Mouse (Mus musculus): ENCODE measurements around the gene Fcgrt. TPM values are rescaled to one million over a fixed set of nuclear protein-coding genes. Genes with fewer than 3 reads are reported as not detected.
A peak's percentile ranks its signal among the peaks of the same experiment; 100 is the strongest.
"Not testable (repeated sequence)": the region's sequence is repeated elsewhere in the genome, so short reads cannot be mapped to it uniquely, and the experiment has no call there.

Fcgrt gene
- polyA plus RNA-seq, 1 experiment from 2014 or later, result 43.6 TPM

GRCm38 (mm10) chr7:45129318-45129717 lies 25.7 kb upstream of the Fcgrt start:
- ATAC-seq (ENCODE audit: insufficient read depth), result peak; percentile 3
- peaks cover 35% of the 10 kb centered on the region for H3K36me3 ChIP-seq (replicated peaks)
- peak overlapping the region; percentile 91 for H3K27ac ChIP-seq (replicated peaks)
- no peaks in the 10 kb centered on the region for H3K9me3 ChIP-seq (replicated peaks)
- H3K9ac ChIP-seq, result peak overlapping the region; percentile 74
- H3K27me3 ChIP-seq, result no peaks in the 10 kb centered on the region
- WGBS (ENCODE audit: insufficient replicate concordance), result under 1% methylated on average over 17 of the region's 17 CpGs
- peak overlapping the region; percentile 94 for H3K4me2 ChIP-seq
- H3K4me3 ChIP-seq (replicated peaks), result peak overlapping the region; percentile 89
- peaks cover 57% of the 10 kb centered on the region for H3K4me1 ChIP-seq (replicated peaks)

GRCm38 (mm10) chr7:45128624-45129246 lies 25.1 kb upstream of the Fcgrt start, which contains the start of gene Rpl13a:
Rpl13a (minus strand) TSS chr7:45128761.
- WGBS (ENCODE audit: insufficient replicate concordance), result under 1% methylated on average over 47 of the region's 48 CpGs
- Histone ChIP-seq H3K27ac (replicated peaks) (peak within 1 kb of the TSS; percentile 91), H3K9ac (peak within 1 kb of the TSS; percentile 92), H3K4me2 (peak within 1 kb of the TSS; percentile 94), H3K27me3 (no peaks in the 10 kb centered on the region), H3K4me1 (replicated peaks) (peaks cover 51% of the 10 kb centered on the region), H3K36me3 (replicated peaks) (peaks cover 35% of the 10 kb centered on the region), H3K4me3 (replicated peaks) (peak within 1 kb of the TSS; percentile 89), H3K9me3 (replicated peaks) (no peaks in the 10 kb centered on the region)
- peak; percentile 82 for ATAC-seq (ENCODE audit: insufficient read depth)

- peaks cover 59% of the 10 kb centered on the region for H3K4me1 ChIP-seq (replicated peaks)
- H3K4me3 ChIP-seq (replicated peaks), result peak overlapping the region; percentile 89
- H3K27me3 ChIP-seq, result no peaks in the 10 kb centered on the region
- no peaks in the 10 kb centered on the region for H3K9me3 ChIP-seq (replicated peaks)
- peak overlapping the region; percentile 92 for H3K9ac ChIP-seq
- H3K36me3 ChIP-seq (replicated peaks), result peaks cover 35% of the 10 kb centered on the region
- ATAC-seq (ENCODE audit: insufficient read depth), result no peak
- H3K27ac ChIP-seq (replicated peaks), result peak overlapping the region; percentile 87
- 0% methylated on average over 6 of the region's 6 CpGs for WGBS (ENCODE audit: insufficient replicate concordance)
- peak overlapping the region; percentile 88 for H3K4me2 ChIP-seq
Measured at GRCm38 (mm10) chr7:45127700-45128224, 24.1 kb upstream of the Fcgrt start.

GRCm38 (mm10) chr7:45126844-45127699 lies 23.4 kb upstream of the Fcgrt start:
- H3K27ac ChIP-seq (replicated peaks), result peak overlapping the region; percentile 87
- peak overlapping the region; percentile 88 for H3K4me2 ChIP-seq
- H3K36me3 ChIP-seq (replicated peaks), result peaks cover 42% of the 10 kb centered on the region
- H3K27me3 ChIP-seq, result no peaks in the 10 kb centered on the region
- 9% methylated on average over 21 of the region's 21 CpGs for WGBS (ENCODE audit: insufficient replicate concordance)
- H3K4me3 ChIP-seq (replicated peaks), result peak overlapping the region; percentile 89
- peak overlapping the region; percentile 92 for H3K9ac ChIP-seq
- H3K4me1 ChIP-seq (replicated peaks), result peaks cover 66% of the 10 kb centered on the region
- no peak for ATAC-seq (ENCODE audit: insufficient read depth)
- no peaks in the 10 kb centered on the region for H3K9me3 ChIP-seq (replicated peaks)

- Histone ChIP-seq H3K27me3 (no peaks in the 10 kb centered on the region), H3K9me3 (replicated peaks) (no peaks in the 10 kb centered on the region), H3K4me1 (replicated peaks) (peaks cover 74% of the 10 kb centered on the region), H3K27ac (replicated peaks) (peak overlapping the region; percentile 87), H3K4me2 (peak overlapping the region; percentile 88), H3K36me3 (replicated peaks) (peaks cover 49% of the 10 kb centered on the region), H3K4me3 (replicated peaks) (peak overlapping the region; percentile 89), H3K9ac (peak overlapping the region; percentile 92)
- ATAC-seq (ENCODE audit: insufficient read depth), result no peak
- WGBS (ENCODE audit: insufficient replicate concordance), result 50% methylated on average over 17 of the region's 17 CpGs
Measured at GRCm38 (mm10) chr7:45126147-45126843, 22.6 kb upstream of the Fcgrt start.

- peak overlapping the region; percentile 89; the same call in 1 of the 2 replicates for H3K4me3 ChIP-seq (replicated peaks)
- peaks cover 56% of the 10 kb centered on the region for H3K36me3 ChIP-seq (replicated peaks)
- not testable (repeated sequence) for ATAC-seq (ENCODE audit: insufficient read depth); H3K9ac ChIP-seq; H3K9me3 ChIP-seq (replicated peaks); H3K27me3 ChIP-seq
- 57% methylated on average over 5 of the region's 5 CpGs for WGBS (ENCODE audit: insufficient replicate concordance)
- H3K4me1 ChIP-seq (replicated peaks), result peaks cover 80% of the 10 kb centered on the region
- H3K4me2 ChIP-seq, result peak overlapping the region; percentile 88
- peak overlapping the region; percentile 87 for H3K27ac ChIP-seq (replicated peaks)
Measured at GRCm38 (mm10) chr7:45125649-45126048, 22.0 kb upstream of the Fcgrt start.

- Histone ChIP-seq H3K36me3 (replicated peaks) (peaks cover 61% of the 10 kb centered on the region), H3K4me3 (replicated peaks) (0 out of 2 replicates have a peak overlapping the region, but pooled peaks have one; percentile 83), H3K4me1 (replicated peaks) (peaks cover 81% of the 10 kb centered on the region), H3K9me3 (replicated peaks) (no peaks in the 10 kb centered on the region), H3K9ac (no peak overlapping the region), H3K27ac (replicated peaks) (peak overlapping the region; percentile 87), H3K4me2 (peak overlapping the region; percentile 88), H3K27me3 (no peaks in the 10 kb centered on the region)
- WGBS (ENCODE audit: insufficient replicate concordance), result 19% methylated on average over 7 of the region's 7 CpGs
- no peak for ATAC-seq (ENCODE audit: insufficient read depth)
Measured at GRCm38 (mm10) chr7:45125144-45125600, 21.5 kb upstream of the Fcgrt start.

GRCm38 (mm10) chr7:45124224-45125143 lies 20.8 kb upstream of the Fcgrt start, which contains the start of gene Rps11:
Rps11 (minus strand) TSS chr7:45124439.
- peak; percentile 77 for ATAC-seq (ENCODE audit: insufficient read depth)
- peaks cover 81% of the 10 kb centered on the region for H3K4me1 ChIP-seq (replicated peaks)
- no peaks in the 10 kb centered on the region for H3K27me3 ChIP-seq
- H3K36me3 ChIP-seq (replicated peaks), result peaks cover 67% of the 10 kb centered on the region
- no peaks in the 10 kb centered on the region for H3K9me3 ChIP-seq (replicated peaks)
- peak within 1 kb of the TSS; percentile 87 for H3K27ac ChIP-seq (replicated peaks)
- H3K9ac ChIP-seq, result peak within 1 kb of the TSS; percentile 87
- H3K4me3 ChIP-seq (replicated peaks), result peak within 1 kb of the TSS; percentile 83
- H3K4me2 ChIP-seq, result peak within 1 kb of the TSS; percentile 88
- WGBS (ENCODE audit: insufficient replicate concordance), result under 1% methylated on average over 59 of the region's 59 CpGs

- Histone ChIP-seq H3K27me3 (no peaks in the 10 kb centered on the region), H3K4me2 (peak overlapping the region; percentile 88), H3K9ac (peak overlapping the region; percentile 87), H3K4me3 (replicated peaks) (peak overlapping the region; percentile 83), H3K27ac (replicated peaks) (peak overlapping the region; percentile 82), H3K9me3 (replicated peaks) (no peaks in the 10 kb centered on the region), H3K36me3 (replicated peaks) (peaks cover 74% of the 10 kb centered on the region), H3K4me1 (replicated peaks) (peaks cover 84% of the 10 kb centered on the region)
- ATAC-seq (ENCODE audit: insufficient read depth), result no peak
- 9% methylated on average over 12 of the region's 12 CpGs for WGBS (ENCODE audit: insufficient replicate concordance)
Measured at GRCm38 (mm10) chr7:45123186-45123570, 19.5 kb upstream of the Fcgrt start.

All from liver, embryonic 15.5 days (tissue).